Mouse (Mus musculus) T-helper 2 cell (primary cell): Measurements from ENCODE around the gene Ccdc181.

Experiments
- in situ Hi-C: fragments of 300-600 bp; cut with MboI, MseI; formaldehyde crosslinking; loops from one replicate; pipeline ENCODE4 v1.15.1; 2025; ENCODE audit warnings: high pct_unique_total_duplicates

Ccdc181 gene

GRCm38 (mm10) chr1:164279332-164279731, 3.9 kb downstream of the Ccdc181 start:
- in situ Hi-C loops = no loop called here

GRCm38 (mm10) chr1:164284007-164284406, 8.6 kb downstream of the Ccdc181 start:
- in situ Hi-C loops = no loop called here

- in situ Hi-C loops = no loop called here
Observed at GRCm38 (mm10) chr1:164287406-164287805, 12.0 kb downstream of the Ccdc181 start.

GRCm38 (mm10) chr1:164292040-164292439, 16.7 kb downstream of the Ccdc181 start:
- in situ Hi-C loops = no loop called here

GRCm38 (mm10) chr1:164294071-164294470, 18.7 kb downstream of the Ccdc181 start:
- in situ Hi-C loops = no loop called here

- in situ Hi-C loops = no loop called here
Observed at GRCm38 (mm10) chr1:164296473-164296872, 21.1 kb downstream of the Ccdc181 start.

GRCm38 (mm10) chr1:164301949-164302348, 26.6 kb downstream of the Ccdc181 start:
- in situ Hi-C loops = no loop called here

GRCm38 (mm10) chr1:164303821-164304220, 28.4 kb downstream of the Ccdc181 start, which contains the start of gene Nme7:
Gene Nme7, plus strand, starts transcription at chr1:164304121.
- in situ Hi-C loops = no loop called here

GRCm38 (mm10) chr1:164307124-164307751, 31.9 kb downstream of the Ccdc181 start, which contains the start of gene Blzf1:
Gene Blzf1, minus strand, starts transcription at chr1:164307489.
- in situ Hi-C loops = no loop called here

GRCm38 (mm10) chr1:164307922-164308321, 32.5 kb downstream of the Ccdc181 start:
- in situ Hi-C loops = no loop called here

GRCm38 (mm10) chr1:164314085-164314484, 38.7 kb downstream of the Ccdc181 start:
- in situ Hi-C loops = no loop called here

- in situ Hi-C loops = no loop called here
Observed at GRCm38 (mm10) chr1:164315266-164315665, 39.9 kb downstream of the Ccdc181 start.

GRCm38 (mm10) chr1:164316697-164317096, 41.3 kb downstream of the Ccdc181 start:
- in situ Hi-C loops = no loop called here

GRCm38 (mm10) chr1:164317261-164317660, 41.9 kb downstream of the Ccdc181 start:
- in situ Hi-C loops = no loop called here

GRCm38 (mm10) chr1:164318474-164318873, 43.1 kb downstream of the Ccdc181 start:
- in situ Hi-C loops = no loop called here

- in situ Hi-C loops = no loop called here
Observed at GRCm38 (mm10) chr1:164319542-164320140, 44.3 kb downstream of the Ccdc181 start.

- in situ Hi-C loops = no loop called here
Observed at GRCm38 (mm10) chr1:164320731-164321130, 45.3 kb downstream of the Ccdc181 start.

- in situ Hi-C loops = no loop called here
Observed at GRCm38 (mm10) chr1:164321408-164321807, 46.0 kb downstream of the Ccdc181 start.

- in situ Hi-C loops = no loop called here
Observed at GRCm38 (mm10) chr1:164322987-164323650, 47.7 kb downstream of the Ccdc181 start.

GRCm38 (mm10) chr1:164324221-164324620, 48.8 kb downstream of the Ccdc181 start:
- in situ Hi-C loops = no loop called here

GRCm38 (mm10) chr1:164324878-164325277, 49.5 kb downstream of the Ccdc181 start:
- in situ Hi-C loops = loop anchor here (5.0 kb wide), 1 partner anchor 82 kb away; no protein-coding TSS in a partner anchor

GRCm38 (mm10) chr1:164326600-164327155, 51.3 kb downstream of the Ccdc181 start:
- in situ Hi-C loops = loop anchor here (5.0 kb wide), 1 partner anchor 81 kb away; no protein-coding TSS in a partner anchor
